Mouse (Mus musculus): ENCODE data around the gene Fam81b.

The Fam81b gene

GRCm38 (mm10) chr13:76190273-76190672, 114.6 kb downstream of the Fam81b start:
- no peak for DNase-seq

GRCm38 (mm10) chr13:76189190-76189589, 115.7 kb downstream of the Fam81b start:
- no peak for DNase-seq

- no peak for DNase-seq
Observed at GRCm38 (mm10) chr13:76187651-76188050, 117.2 kb downstream of the Fam81b start.

- DNase-seq: no peak
Observed at GRCm38 (mm10) chr13:76178700-76179099, 126.2 kb downstream of the Fam81b start.

- DNase-seq: no peak
Observed at GRCm38 (mm10) chr13:76174297-76174696, 130.6 kb downstream of the Fam81b start.

- no peak for DNase-seq
Observed at GRCm38 (mm10) chr13:76160587-76160986, 144.3 kb downstream of the Fam81b start.

- DNase-seq: no peak
Observed at GRCm38 (mm10) chr13:76157508-76157907, 147.4 kb downstream of the Fam81b start.

- DNase-seq: no peak
Observed at GRCm38 (mm10) chr13:76157099-76157498, 147.8 kb downstream of the Fam81b start.

All from thymus, postnatal 25 days (tissue).